Mouse (Mus musculus) retina, postnatal 1 day (tissue): ENCODE measurements around the gene 9230110F15Rik.
"Not testable (repeated sequence)": the region's sequence is repeated elsewhere in the genome, so short reads cannot be mapped to it uniquely, and the experiment has no call there.

ENCODE experiments used
- DNase-seq: peaks from one replicate; pipeline ENCODE4 v3.0.0-alpha.2; 2012

Gene 9230110F15Rik

DNA sequence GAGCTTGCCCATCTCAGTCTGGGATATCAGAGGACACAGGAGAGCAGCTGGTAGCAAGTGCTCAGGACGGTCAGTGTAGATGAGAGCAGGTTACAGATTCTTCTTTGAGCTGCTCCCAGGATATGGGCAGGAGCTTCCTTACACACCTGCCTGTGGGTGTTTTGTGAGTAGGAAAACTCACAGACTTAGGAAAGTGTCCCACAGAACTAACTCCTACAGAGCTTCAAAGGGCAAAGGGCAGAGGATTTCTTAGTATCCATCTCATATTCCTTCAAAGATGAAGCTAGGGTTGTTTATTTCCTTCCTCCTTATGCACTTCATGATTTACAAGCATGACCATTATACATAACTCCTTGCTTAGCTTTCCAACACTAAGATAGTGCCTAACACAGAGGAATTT lies at the start of gene 9230110F15Rik:
9230110F15Rik (minus strand) TSS at position 101 of the 400 bp plus-strand sequence.
- DNase-seq, result no peak

DNA sequence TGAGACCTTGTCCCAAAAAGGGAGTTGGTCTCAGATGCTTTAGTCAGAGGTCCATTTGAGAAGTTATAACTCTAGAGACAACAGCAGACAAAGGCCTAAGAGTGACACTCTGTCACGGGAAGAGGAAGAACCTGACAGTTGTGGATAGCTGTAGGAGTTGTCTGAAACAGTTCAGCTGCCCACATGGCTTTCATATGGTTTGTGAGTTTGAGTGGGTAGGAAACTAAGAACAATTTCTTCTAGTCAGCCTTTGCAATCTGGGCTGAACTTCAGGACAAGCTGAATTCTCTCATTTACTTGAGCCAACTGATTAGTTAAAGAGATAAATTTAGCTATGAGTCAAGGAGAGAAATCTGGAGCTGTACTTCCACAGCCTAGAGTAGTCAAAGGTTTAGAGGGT lies 49.2 kb upstream of the 9230110F15Rik start:
- DNase-seq, result not testable (repeated sequence)

DNA sequence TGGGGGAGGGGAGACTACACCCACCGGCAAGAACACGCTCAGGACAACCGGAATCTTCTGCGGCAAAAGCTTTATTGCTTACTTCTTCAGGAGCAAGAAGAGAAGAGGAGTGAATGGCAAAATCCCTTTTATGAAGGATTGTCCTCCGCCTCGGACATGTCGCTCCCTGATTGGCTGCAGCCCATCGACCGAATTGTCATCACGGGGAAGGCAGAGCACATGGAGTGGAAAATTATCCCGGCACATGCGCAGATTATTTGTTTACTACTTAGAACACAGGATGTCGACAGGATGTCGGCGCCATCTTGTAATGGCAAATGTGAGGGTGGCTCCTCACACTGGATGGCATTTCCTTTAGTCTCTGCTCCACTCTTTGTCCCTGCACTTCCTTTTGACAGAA lies 26.1 kb downstream of the 9230110F15Rik start:
- not testable (repeated sequence) for DNase-seq

DNA sequence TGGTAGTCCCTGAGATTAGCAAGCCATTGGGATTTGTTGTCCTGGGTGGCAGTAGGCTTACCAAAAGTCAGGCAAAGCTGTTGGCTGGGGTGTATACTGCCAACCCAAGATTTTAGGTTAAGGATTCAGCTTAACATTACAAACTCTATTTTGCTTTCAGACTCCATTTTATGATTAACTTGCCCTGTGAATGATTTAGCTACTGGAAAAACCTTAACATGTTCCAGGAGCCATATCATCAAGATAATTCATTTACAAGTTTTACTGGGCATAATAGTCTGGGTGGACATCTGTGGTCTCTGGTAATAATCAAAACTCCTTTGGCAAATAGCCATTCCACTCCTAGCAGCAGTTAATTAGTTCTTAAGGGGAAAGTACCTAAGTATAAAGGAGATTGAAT lies 45.8 kb downstream of the 9230110F15Rik start:
- DNase-seq, result no peak

DNA sequence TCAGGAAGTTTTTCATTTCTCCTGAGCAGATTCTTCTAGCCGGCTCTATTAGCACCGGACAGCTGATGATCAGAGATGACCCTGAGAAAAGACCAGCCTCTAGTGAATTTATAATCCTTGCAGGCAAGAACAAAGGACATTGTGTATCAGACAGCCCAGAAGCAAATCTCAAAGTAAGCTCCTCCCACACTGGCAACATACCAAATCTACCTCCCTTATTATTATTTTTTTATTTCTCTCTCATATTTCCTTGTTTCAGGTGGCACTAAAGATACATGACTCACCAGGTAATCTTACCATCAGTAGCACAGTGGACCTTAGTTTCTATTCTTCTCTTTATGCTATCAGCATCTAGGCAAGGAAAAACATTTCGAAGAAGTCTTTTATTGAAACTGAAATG lies 53.9 kb downstream of the 9230110F15Rik start, which contains the start of the genes Gm27235 and D730048I06Rik:
Gm27235 (minus strand) TSS at position 101 of the 400 bp plus-strand sequence.
D730048I06Rik (minus strand) TSS at position 112 of the 400 bp plus-strand sequence.
- no peak for DNase-seq
